Mouse (Mus musculus): ENCODE data around the gene Acsbg2. TPM values are rescaled to one million over a fixed set of nuclear protein-coding genes. Genes with fewer than 3 reads are reported as not detected.
"Not testable (repeated sequence)": the region's sequence is repeated elsewhere in the genome, so short reads cannot be mapped to it uniquely, and the experiment has no call there.

The Acsbg2 gene
- polyA plus RNA-seq (2015; fragmentation: Nextera tagmentation; extraction: Ambion mirVana), result 0.06 TPM in 2 replicates

- H3K9ac ChIP-seq, result no peak within 1 kb of the TSS
- H3K4me1 ChIP-seq (replicated peaks), result no peaks in the 10 kb centered on the region
- no peak within 1 kb of the TSS for H3K4me2 ChIP-seq
- no peaks in the 10 kb centered on the region for H3K9me3 ChIP-seq
- H3K27me3 ChIP-seq, result 0 out of 2 replicates have a peak, but pooled peaks cover 2% of the 10 kb centered on the region
- ATAC-seq (ENCODE audit: low FRiP score), result no peak
- H3K27ac ChIP-seq, result no peak within 1 kb of the TSS
- H3K4me3 ChIP-seq, result no peak within 1 kb of the TSS
- H3K36me3 ChIP-seq, result no peaks in the 10 kb centered on the region
- 84% methylated on average over 2 of the region's 2 CpGs for WGBS
These were observed at the start of gene Acsbg2 for GRCm38 (mm10) chr17:56874237-56874636. Gene Acsbg2 (minus strand): TSS chr17:56874447.

DNA sequence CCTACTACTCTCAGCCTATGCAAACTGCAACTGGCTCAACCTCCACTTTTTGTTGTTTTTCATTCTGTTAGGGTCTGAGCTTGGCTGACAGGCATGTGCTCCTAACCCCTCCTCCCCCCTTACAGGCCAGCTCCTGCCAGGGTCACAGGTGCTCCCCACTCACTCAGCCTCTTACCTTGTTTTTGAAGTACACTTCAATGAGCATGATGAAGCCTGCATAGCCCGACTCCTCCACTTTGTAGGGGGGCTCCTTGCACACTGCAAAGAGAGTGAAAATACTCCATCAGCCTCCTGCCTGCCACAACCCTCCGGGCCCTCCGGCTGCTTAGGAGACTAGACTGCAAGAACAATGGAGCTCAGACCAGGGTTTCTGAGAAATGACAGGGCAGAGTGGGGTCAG, 45.5 kb upstream of the Acsbg2 start:
- 84% methylated on average over 3 of the region's 3 CpGs for WGBS
- H3K9me3 ChIP-seq, result no peaks in the 10 kb centered on the region
- H3K27me3 ChIP-seq, result no peaks in the 10 kb centered on the region
- no peak for ATAC-seq (ENCODE audit: low FRiP score)
- no peaks in the 10 kb centered on the region for H3K4me1 ChIP-seq (replicated peaks)
- no peak overlapping the region for H3K9ac ChIP-seq
- no peak overlapping the region for H3K4me2 ChIP-seq
- H3K27ac ChIP-seq, result no peak overlapping the region
- H3K4me3 ChIP-seq, result no peak overlapping the region
- peaks cover 79% of the 10 kb centered on the region for H3K36me3 ChIP-seq

DNA sequence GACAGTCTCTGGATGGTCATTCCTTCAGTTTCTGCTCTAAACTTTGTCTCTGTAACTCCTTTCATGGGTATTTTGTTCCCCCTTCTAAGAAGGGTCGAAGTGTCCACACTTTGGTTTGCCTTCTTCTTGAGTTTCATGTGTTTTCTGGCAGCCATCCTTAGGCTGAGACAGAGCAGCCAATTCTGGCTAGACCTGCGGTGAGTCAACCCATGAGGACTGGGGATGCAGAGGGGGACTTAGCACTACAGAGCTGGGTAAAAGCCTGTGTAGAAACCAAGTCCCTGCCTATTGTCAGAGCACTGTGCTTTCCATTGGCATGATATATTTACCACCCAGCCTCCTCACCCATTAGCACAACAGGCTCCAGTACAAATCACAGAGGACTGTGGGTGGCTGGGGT, 42.9 kb upstream of the Acsbg2 start:
- H3K9me3 ChIP-seq, result no peaks in the 10 kb centered on the region
- no peak overlapping the region for H3K4me3 ChIP-seq
- no peak for ATAC-seq (ENCODE audit: low FRiP score)
- H3K9ac ChIP-seq, result no peak overlapping the region
- H3K27me3 ChIP-seq, result no peaks in the 10 kb centered on the region
- H3K27ac ChIP-seq, result no peak overlapping the region
- no peaks in the 10 kb centered on the region for H3K4me1 ChIP-seq (replicated peaks)
- no peak overlapping the region for H3K4me2 ChIP-seq
- H3K36me3 ChIP-seq, result peaks cover 83% of the 10 kb centered on the region
- 98% methylated on average over 2 of the region's 2 CpGs for WGBS

- no peak overlapping the region for H3K4me2 ChIP-seq
- H3K9me3 ChIP-seq, result no peaks in the 10 kb centered on the region
- no peak overlapping the region for H3K4me3 ChIP-seq
- peaks cover 88% of the 10 kb centered on the region for H3K36me3 ChIP-seq
- no peak overlapping the region for H3K9ac ChIP-seq
- H3K4me1 ChIP-seq (replicated peaks), result no peaks in the 10 kb centered on the region
- no peak overlapping the region for H3K27ac ChIP-seq
- no peaks in the 10 kb centered on the region for H3K27me3 ChIP-seq
- no peak for ATAC-seq (ENCODE audit: low FRiP score)
These were observed 39.2 kb upstream of the Acsbg2 start for GRCm38 (mm10) chr17:56913444-56913843.

DNA sequence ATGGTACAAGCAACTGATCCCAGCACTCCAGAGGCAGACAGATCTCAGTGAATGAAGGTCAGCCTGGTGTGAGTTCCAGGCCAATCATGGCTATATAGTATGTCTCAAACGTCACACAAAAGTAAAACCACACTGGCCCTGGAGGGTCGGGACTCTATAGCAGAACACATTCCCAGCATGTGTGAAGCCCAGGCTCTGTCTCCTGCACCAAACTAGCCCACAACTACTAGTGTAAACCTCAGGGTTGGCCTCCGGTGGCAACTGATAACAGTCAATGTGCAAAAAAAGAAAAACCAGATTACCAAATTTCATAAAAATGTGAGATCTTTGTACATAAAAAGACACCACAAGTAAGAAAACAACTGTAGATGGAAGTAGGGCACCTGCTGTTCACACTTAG, 38.8 kb upstream of the Acsbg2 start:
- Histone ChIP-seq H3K4me3 (no peak overlapping the region), H3K36me3 (peaks cover 89% of the 10 kb centered on the region), H3K27me3 (no peaks in the 10 kb centered on the region), H3K4me2 (no peak overlapping the region), H3K4me1 (replicated peaks) (no peaks in the 10 kb centered on the region), H3K9ac (no peak overlapping the region), H3K9me3 (no peaks in the 10 kb centered on the region), H3K27ac (no peak overlapping the region)
- ATAC-seq (ENCODE audit: low FRiP score), result no peak
- 95% methylated on average over 3 of the region's 3 CpGs for WGBS

DNA sequence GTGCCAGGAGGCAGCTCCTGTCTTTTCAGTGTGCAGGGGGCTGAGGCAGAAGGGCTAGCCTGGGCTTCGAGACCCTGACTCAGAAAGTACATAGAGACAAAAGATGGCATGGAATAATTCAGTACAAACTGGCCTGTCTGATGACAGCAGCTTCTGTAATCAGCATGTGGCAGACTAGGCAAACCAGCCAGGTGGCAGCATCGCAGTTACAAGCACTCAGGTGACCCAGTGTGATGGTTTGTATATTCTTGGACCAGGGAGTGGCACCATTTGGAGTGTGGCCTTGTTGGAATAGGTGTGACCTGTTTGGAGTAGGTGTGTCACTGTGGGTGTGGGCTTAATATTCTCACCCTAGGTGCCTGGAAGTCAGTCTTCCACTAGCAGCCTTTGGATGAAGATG, 35.5 kb upstream of the Acsbg2 start:
- not testable (repeated sequence) for ATAC-seq (ENCODE audit: low FRiP score); H3K27ac ChIP-seq; H3K4me2 ChIP-seq; H3K4me1 ChIP-seq (replicated peaks); H3K27me3 ChIP-seq; H3K9ac ChIP-seq; H3K9me3 ChIP-seq; H3K4me3 ChIP-seq
- H3K36me3 ChIP-seq, result peaks cover 88% of the 10 kb centered on the region
- 90% methylated on average over 2 of the region's 2 CpGs for WGBS

- Histone ChIP-seq H3K9ac (no peak overlapping the region), H3K36me3 (peaks cover 87% of the 10 kb centered on the region), H3K4me1 (replicated peaks) (0 out of 2 replicates have a peak, but pooled peaks cover 3% of the 10 kb centered on the region), H3K27ac (no peak overlapping the region), H3K9me3 (no peaks in the 10 kb centered on the region), H3K4me3 (no peak overlapping the region), H3K27me3 (no peaks in the 10 kb centered on the region), H3K4me2 (no peak overlapping the region)
- whole genome bisulfite sequencing, result 88% methylated on average over 9 of the region's 9 CpGs
- ATAC-seq (ENCODE audit: low FRiP score), result no peak
These were observed 33.6 kb upstream of the Acsbg2 start for GRCm38 (mm10) chr17:56907887-56908286.

DNA sequence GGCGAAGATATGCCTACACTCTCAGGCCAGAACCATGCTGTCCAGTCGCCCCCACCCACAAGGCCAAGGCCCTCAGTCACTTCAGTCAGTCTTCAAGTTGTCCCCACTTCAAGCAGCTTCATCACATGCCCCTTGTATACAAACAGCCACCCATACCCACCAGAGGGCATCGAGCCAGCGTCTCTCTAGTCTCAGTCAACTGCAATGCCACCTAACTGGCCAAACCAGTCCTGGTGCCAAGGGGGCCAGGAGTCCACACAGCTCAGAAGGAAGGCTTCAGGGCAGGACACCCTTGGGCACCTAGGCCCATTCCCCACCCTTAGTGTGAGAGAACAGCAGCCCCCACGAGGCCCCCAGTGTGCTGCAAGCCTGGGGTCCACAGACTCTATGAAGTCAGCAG, 32.8 kb upstream of the Acsbg2 start:
- Histone ChIP-seq H3K4me2 (no peak overlapping the region), H3K9me3 (no peaks in the 10 kb centered on the region), H3K9ac (no peak overlapping the region), H3K27ac (no peak overlapping the region), H3K4me1 (replicated peaks) (0 out of 2 replicates have a peak, but pooled peaks cover 3% of the 10 kb centered on the region), H3K4me3 (no peak overlapping the region), H3K27me3 (no peaks in the 10 kb centered on the region), H3K36me3 (peaks cover 87% of the 10 kb centered on the region)
- 96% methylated on average over 5 of the region's 5 CpGs for WGBS
- no peak for ATAC-seq (ENCODE audit: low FRiP score)

GRCm38 (mm10) chr17:56906166-56906565, 31.9 kb upstream of the Acsbg2 start:
- ATAC-seq (ENCODE audit: low FRiP score), result no peak
- Histone ChIP-seq H3K4me2 (no peak overlapping the region), H3K9ac (no peak overlapping the region), H3K4me3 (no peak overlapping the region), H3K27ac (no peak overlapping the region), H3K9me3 (no peaks in the 10 kb centered on the region), H3K36me3 (peaks cover 87% of the 10 kb centered on the region), H3K27me3 (no peaks in the 10 kb centered on the region), H3K4me1 (replicated peaks) (0 out of 2 replicates have a peak, but pooled peaks cover 3% of the 10 kb centered on the region)
- WGBS, result 93% methylated on average over 3 of the region's 3 CpGs

GRCm38 (mm10) chr17:56902698-56903097, 28.5 kb upstream of the Acsbg2 start:
- Histone ChIP-seq H3K36me3 (peaks cover 92% of the 10 kb centered on the region), H3K27me3 (no peaks in the 10 kb centered on the region), H3K4me1 (replicated peaks) (peaks cover 13% of the 10 kb centered on the region), H3K27ac (no peak overlapping the region), H3K4me3 (no peak overlapping the region), H3K9ac (no peak overlapping the region), H3K4me2 (no peak overlapping the region), H3K9me3 (no peaks in the 10 kb centered on the region)
- no peak for ATAC-seq (ENCODE audit: low FRiP score)
- 87% methylated on average over 5 of the region's 5 CpGs for WGBS

DNA sequence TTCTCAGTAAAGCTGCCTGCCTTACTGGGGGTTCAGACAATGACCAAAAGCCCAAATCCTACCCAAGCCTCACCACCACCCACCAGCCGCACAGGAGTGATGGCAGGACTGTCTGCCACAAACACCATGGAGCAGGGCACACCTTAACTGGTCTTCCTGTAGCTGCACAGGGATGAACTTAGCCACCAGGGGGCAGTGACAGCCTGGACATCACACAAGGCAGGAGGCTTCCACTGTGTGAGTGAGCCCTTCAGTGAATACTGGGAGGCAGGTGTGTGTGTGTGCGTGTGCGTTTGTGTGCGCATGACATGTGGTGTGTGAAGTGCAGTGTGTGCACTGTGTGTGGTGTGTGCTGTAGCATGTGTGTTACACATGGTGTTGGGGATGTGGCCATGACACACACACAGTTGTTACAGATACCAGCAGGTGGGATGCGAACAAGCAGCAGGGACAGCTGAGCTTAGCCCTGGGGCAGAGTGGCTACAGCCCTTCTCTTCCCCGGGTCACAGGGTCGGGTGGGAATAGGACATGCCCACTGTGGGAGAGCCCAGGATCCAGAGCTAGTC, 23.5 kb upstream of the Acsbg2 start:
- H3K9me3 ChIP-seq, result no peaks in the 10 kb centered on the region
- no peaks in the 10 kb centered on the region for H3K27me3 ChIP-seq
- H3K36me3 ChIP-seq, result peaks cover 98% of the 10 kb centered on the region
- no peak overlapping the region for H3K4me2 ChIP-seq
- peak overlapping the region; percentile 78; the same call in 1 of the 2 replicates for H3K27ac ChIP-seq
- H3K4me1 ChIP-seq (replicated peaks), result peaks cover 32% of the 10 kb centered on the region
- ATAC-seq (ENCODE audit: low FRiP score), result peak; percentile 46
- WGBS, result 86% methylated on average over 7 of the region's 7 CpGs
- no peak overlapping the region for H3K4me3 ChIP-seq
- peak overlapping the region; percentile 43; the same call in 1 of the 2 replicates for H3K9ac ChIP-seq

DNA sequence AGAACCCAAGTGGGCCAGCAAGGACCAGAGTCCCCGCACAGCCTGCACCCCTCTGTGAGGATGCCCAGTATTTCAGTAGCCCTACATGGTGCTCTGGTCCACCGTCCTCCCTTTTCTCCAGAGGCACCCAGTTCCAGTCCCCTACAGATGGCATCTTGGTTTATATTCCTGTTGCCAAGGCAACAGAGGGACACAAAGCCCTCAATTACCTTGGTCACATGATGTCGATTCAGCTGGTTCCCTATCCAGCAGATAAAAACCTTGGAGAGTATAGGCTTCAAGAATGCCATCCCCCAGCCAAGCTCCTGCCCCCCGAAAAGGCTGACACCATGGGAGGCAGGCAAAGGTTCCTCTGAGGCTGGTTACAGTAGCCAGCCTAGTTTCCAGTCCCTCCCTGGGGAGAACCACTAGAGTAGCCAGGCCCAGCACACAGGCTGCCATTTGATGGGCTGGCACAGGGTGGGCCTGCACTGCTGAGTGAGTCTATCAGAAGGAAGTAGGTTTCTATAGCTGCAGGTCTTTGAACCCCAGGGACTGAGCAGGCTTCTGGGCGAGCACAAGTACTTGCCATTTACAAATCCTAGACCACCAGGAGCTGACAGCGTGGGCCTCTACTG, 22.4 kb upstream of the Acsbg2 start:
- Histone ChIP-seq H3K4me2 (no peak overlapping the region), H3K27me3 (no peaks in the 10 kb centered on the region), H3K9ac (peak overlapping the region; percentile 43), H3K36me3 (peaks cover 98% of the 10 kb centered on the region), H3K9me3 (0 out of 2 replicates have a peak, but pooled peaks cover under 1% of the 10 kb centered on the region), H3K4me3 (no peak overlapping the region), H3K27ac (peak overlapping the region; percentile 78), H3K4me1 (replicated peaks) (peaks cover 32% of the 10 kb centered on the region)
- peak; percentile 49 for ATAC-seq (ENCODE audit: low FRiP score)
- 52% methylated on average over 6 of the region's 6 CpGs for WGBS

Measured in hindbrain, embryonic 13.5 days (tissue).